Mouse (Mus musculus) heart, embryonic 16.5 days (tissue): ENCODE measurements around the gene Zbtb20. TPM values are rescaled to one million over a fixed set of nuclear protein-coding genes. Genes with fewer than 3 reads are reported as not detected.

Source experiments
- ATAC-seq: fragments of 200-750 bp; cut with Nextera tagmentation; replicated peaks from 2 replicates; pipeline ENCODE4 v1.8.0; 2017; ENCODE audit warnings: moderate number of reproducible peaks; ENCODE audit not compliant: insufficient read depth, low FRiP score; ENCODE audit errors: extremely low read depth
- H3K27ac ChIP-seq: fragments of 300-500 bp; sonication (generic); 2 replicates; pipeline ENCODE4 v1.5.1; 2014; ENCODE audit warnings: mild to moderate bottlenecking, low read length, control low read depth, moderate library complexity
- H3K27me3 ChIP-seq: fragments of 300-500 bp; sonication (generic); 2 replicates; pipeline ENCODE4 v1.6.1; 2014; ENCODE audit warnings: low read length, mixed read lengths; ENCODE audit not compliant: control insufficient read depth, insufficient read depth
- H3K36me3 ChIP-seq: fragments of 300-500 bp; sonication (generic); 2 replicates; pipeline ENCODE4 v1.6.1; 2014; ENCODE audit not compliant: control insufficient read depth, insufficient read depth
- H3K4me1 ChIP-seq: fragments of 300-500 bp; sonication (generic); 2 replicates; pipeline ENCODE4 v1.6.1; 2014; ENCODE audit warnings: low read length, mixed read lengths; ENCODE audit not compliant: control insufficient read depth, insufficient read depth
- H3K4me2 ChIP-seq: fragments of 300-500 bp; sonication (generic); 2 replicates; pipeline ENCODE4 v1.6.1; 2014; ENCODE audit warnings: low read depth, mild to moderate bottlenecking, control low read depth, low read length
- H3K4me3 ChIP-seq: fragments of 300-500 bp; sonication (generic); 2 replicates; pipeline ENCODE4 v1.5.1; 2014; ENCODE audit warnings: mild to moderate bottlenecking, control low read depth, low read length
- H3K9ac ChIP-seq: fragments of 300-500 bp; sonication (generic); 2 replicates; pipeline ENCODE4 v1.6.1; 2014; ENCODE audit warnings: low read length, control low read depth
- H3K9me3 ChIP-seq: fragments of 300-500 bp; sonication (generic); replicated peaks from 2 replicates; pipeline ENCODE4 v1.6.1; 2016; ENCODE audit warnings: low read length; ENCODE audit not compliant: control insufficient read depth
- WGBS: fragments of 180-500 bp; shearing (Covaris S2); extraction: QIAGEN DNeasy Blood & Tissue Kit; methylation state at CpG from one replicate; pipeline ENCODE4 v1.1.7; 2014; 5-methylcytosine and 5-hydroxymethylcytosine counted together
- polyA plus RNA-seq: library from polyadenylated mRNA; unstranded; fragments of >200 nt; fragmentation: Nextera tagmentation; extraction: Ambion mirVana; gene quantifications from 2 replicates; pipeline ENCODE4 v1.2.1, GENCODE M21; 2015

Zbtb20 gene
- polyA plus RNA-seq, 1 experiment from 2014 or later, result 45.2 TPM

GRCm38 (mm10) chr16:43370496-43371020 lies 494.9 kb downstream of the Zbtb20 start:
- no peaks in the 10 kb centered on the region for H3K27me3 ChIP-seq
- H3K36me3 ChIP-seq, result no peaks in the 10 kb centered on the region
- H3K4me1 ChIP-seq, result peaks cover 5% of the 10 kb centered on the region
- ATAC-seq, result no peak
- H3K27ac ChIP-seq, result no peak overlapping the region
- H3K9ac ChIP-seq, result no peak overlapping the region
- H3K4me2 ChIP-seq, result no peak overlapping the region
- H3K4me3 ChIP-seq, result no peak overlapping the region
- 50% methylated on average over 3 of the region's 3 CpGs for WGBS
- H3K9me3 ChIP-seq, result no peaks in the 10 kb centered on the region

- H3K4me2 ChIP-seq, result no peak overlapping the region
- H3K9ac ChIP-seq, result no peak overlapping the region
- no peaks in the 10 kb centered on the region for H3K27me3 ChIP-seq
- ATAC-seq, result no peak
- H3K36me3 ChIP-seq, result no peaks in the 10 kb centered on the region
- H3K27ac ChIP-seq, result no peak overlapping the region
- 70% methylated on average over 6 of the region's 6 CpGs for WGBS
- no peaks in the 10 kb centered on the region; the same call in 1 of the 2 replicates for H3K4me1 ChIP-seq
- H3K9me3 ChIP-seq, result peaks cover 3% of the 10 kb centered on the region; the same call in 1 of the 2 replicates
- H3K4me3 ChIP-seq, result no peak overlapping the region
Observed at GRCm38 (mm10) chr16:43376782-43377181, 501.1 kb downstream of the Zbtb20 start.

- Histone ChIP-seq H3K9me3 (peaks cover 3% of the 10 kb centered on the region; the same call in 1 of the 2 replicates), H3K27me3 (no peaks in the 10 kb centered on the region), H3K4me1 (no peaks in the 10 kb centered on the region), H3K4me2 (no peak overlapping the region), H3K36me3 (no peaks in the 10 kb centered on the region), H3K4me3 (no peak overlapping the region), H3K9ac (no peak overlapping the region), H3K27ac (no peak overlapping the region)
- ATAC-seq, result no peak
- 73% methylated on average over 7 of the region's 7 CpGs for WGBS
Observed at GRCm38 (mm10) chr16:43379351-43380325, 504.0 kb downstream of the Zbtb20 start.

GRCm38 (mm10) chr16:43381183-43381582 lies 505.5 kb downstream of the Zbtb20 start:
- no peak overlapping the region for H3K9ac ChIP-seq

GRCm38 (mm10) chr16:43383149-43383740 lies 507.6 kb downstream of the Zbtb20 start:
- Histone ChIP-seq H3K9me3 (no peaks in the 10 kb centered on the region), H3K27ac (no peak overlapping the region), H3K9ac (no peak overlapping the region), H3K36me3 (no peaks in the 10 kb centered on the region), H3K4me3 (no peak overlapping the region), H3K4me1 (peaks cover 6% of the 10 kb centered on the region), H3K27me3 (no peaks in the 10 kb centered on the region), H3K4me2 (no peak overlapping the region)
- 54% methylated on average over 7 of the region's 7 CpGs for WGBS
- no peak; the same call in 1 of the 2 replicates for ATAC-seq

More at GRCm38 (mm10) chr16:43381183-43381582, 505.5 kb downstream of the Zbtb20 start:
- H3K27ac ChIP-seq, result no peak overlapping the region
- H3K9me3 ChIP-seq, result peaks cover under 1% of the 10 kb centered on the region; the same call in 1 of the 2 replicates
- no peak overlapping the region for H3K4me3 ChIP-seq
- no peak for ATAC-seq
- H3K4me2 ChIP-seq, result no peak overlapping the region
- H3K27me3 ChIP-seq, result no peaks in the 10 kb centered on the region
- H3K36me3 ChIP-seq, result no peaks in the 10 kb centered on the region
- WGBS, result 72% methylated on average over 2 of the region's 2 CpGs
- peaks cover 5% of the 10 kb centered on the region for H3K4me1 ChIP-seq

GRCm38 (mm10) chr16:43384953-43385619 lies 509.4 kb downstream of the Zbtb20 start:
- no peak for ATAC-seq
- 87% methylated on average over 4 of the region's 4 CpGs for WGBS

GRCm38 (mm10) chr16:43385620-43386210 lies 510.0 kb downstream of the Zbtb20 start:
- H3K27ac ChIP-seq, result no peak overlapping the region
- peaks cover 6% of the 10 kb centered on the region for H3K4me1 ChIP-seq
- ATAC-seq, result no peak
- no peaks in the 10 kb centered on the region for H3K27me3 ChIP-seq
- H3K36me3 ChIP-seq, result no peaks in the 10 kb centered on the region
- H3K9ac ChIP-seq, result no peak overlapping the region
- H3K9me3 ChIP-seq, result no peaks in the 10 kb centered on the region
- WGBS, result 59% methylated on average over 5 of the region's 5 CpGs
- no peak overlapping the region for H3K4me3 ChIP-seq
- no peak overlapping the region for H3K4me2 ChIP-seq

More at GRCm38 (mm10) chr16:43384953-43385619, 509.4 kb downstream of the Zbtb20 start:
- H3K27ac ChIP-seq, result no peak overlapping the region
- H3K9ac ChIP-seq, result no peak overlapping the region
- H3K4me2 ChIP-seq, result no peak overlapping the region
- H3K27me3 ChIP-seq, result no peaks in the 10 kb centered on the region
- H3K4me1 ChIP-seq, result peaks cover 6% of the 10 kb centered on the region
- no peak overlapping the region for H3K4me3 ChIP-seq
- H3K9me3 ChIP-seq, result no peaks in the 10 kb centered on the region
- H3K36me3 ChIP-seq, result no peaks in the 10 kb centered on the region

GRCm38 (mm10) chr16:43386426-43386825 lies 510.7 kb downstream of the Zbtb20 start:
- no peaks in the 10 kb centered on the region for H3K36me3 ChIP-seq
- H3K4me2 ChIP-seq, result no peak overlapping the region
- H3K27ac ChIP-seq, result no peak overlapping the region
- H3K4me1 ChIP-seq, result peaks cover 6% of the 10 kb centered on the region
- H3K4me3 ChIP-seq, result no peak overlapping the region
- no peak overlapping the region for H3K9ac ChIP-seq
- 0 out of 2 replicates have a peak, but pooled peaks have one; percentile 52 for ATAC-seq
- H3K9me3 ChIP-seq, result no peaks in the 10 kb centered on the region
- no peaks in the 10 kb centered on the region for H3K27me3 ChIP-seq
- WGBS, result 29% methylated on average over 5 of the region's 5 CpGs
